Mouse (Mus musculus) adrenal gland, postnatal 36 days (tissue): ENCODE results near the gene Slc6a9. TPM values are rescaled to one million over a fixed set of nuclear protein-coding genes. Genes with fewer than 3 reads are reported as not detected.

Experiments
- DNase-seq, 2 experiments: peaks; one replicate each; pipeline ENCODE4 v3.0.0; 2021; ENCODE audit warnings: mixed read lengths in 1 of 2
- total RNA-seq, 2 experiments: library from RNA; stranded (reverse); gene quantifications; 2 replicates each; pipeline ENCODE4 v1.2.3; 2021

Gene Slc6a9
- total RNA-seq, 2 experiments from 2014 or later, result 6.5 to 16.9 TPM

DNA sequence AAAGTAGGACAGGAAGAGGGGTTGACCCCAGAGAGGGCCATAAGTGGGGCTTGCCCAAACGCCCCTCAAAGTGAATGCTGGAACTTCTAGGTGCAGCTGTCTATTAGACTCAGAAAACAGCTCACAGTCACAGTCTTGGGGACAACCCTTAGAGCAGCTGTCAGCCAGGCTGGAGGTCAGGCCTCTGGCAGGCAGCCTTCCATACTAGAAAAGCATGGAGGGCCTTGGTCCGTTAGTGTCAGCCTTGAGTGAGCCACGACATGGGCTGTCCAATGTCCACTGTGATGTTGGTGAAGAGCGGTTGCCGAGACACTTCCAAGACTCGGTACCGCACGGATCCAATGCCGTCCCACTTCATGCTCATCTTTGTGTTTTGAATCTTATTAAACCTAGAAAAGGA lies 39.3 kb downstream of the Slc6a9 start:
- peak in 1 of 2 experiments; percentile 61 for DNase-seq

DNA sequence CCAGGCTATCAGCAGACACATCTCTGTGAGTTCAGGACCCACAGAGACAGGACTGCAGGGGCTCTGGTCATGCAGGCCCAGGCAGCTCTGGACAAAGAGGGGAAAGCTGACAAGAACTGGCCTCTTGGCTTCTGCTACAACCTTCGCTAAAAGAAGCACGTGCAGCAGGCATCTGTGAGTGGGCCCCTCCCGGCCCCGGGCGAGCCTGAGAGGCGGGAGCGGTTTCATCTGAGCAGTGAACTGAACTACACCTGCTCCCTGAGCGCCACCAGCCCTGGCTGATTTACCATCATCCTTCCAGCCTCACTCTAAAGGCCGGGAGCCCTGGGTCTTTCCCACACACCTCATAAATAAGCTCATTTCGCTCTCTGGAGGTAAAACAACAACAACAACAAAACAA lies 44.0 kb downstream of the Slc6a9 start:
- DNase-seq, result no peak

DNA sequence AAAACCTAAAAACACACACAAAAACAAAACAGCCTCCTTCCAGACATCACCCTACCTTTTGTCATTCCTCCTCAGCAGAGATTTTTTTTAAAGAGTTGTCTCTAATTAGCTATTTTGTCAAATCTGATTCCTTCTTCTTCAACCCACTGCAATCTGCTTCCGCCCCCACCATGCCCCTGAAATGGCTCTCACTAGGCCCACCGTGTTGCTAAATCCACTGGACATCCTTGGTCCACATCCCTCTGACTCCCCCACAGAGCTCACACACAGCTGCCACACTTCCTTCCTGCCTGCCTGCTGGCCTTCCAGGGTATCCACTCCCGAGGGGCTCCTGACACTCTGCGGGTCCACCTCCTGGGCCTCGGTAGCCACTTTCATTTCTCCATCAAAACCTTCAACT lies 44.4 kb downstream of the Slc6a9 start:
- DNase-seq, result no peak

DNA sequence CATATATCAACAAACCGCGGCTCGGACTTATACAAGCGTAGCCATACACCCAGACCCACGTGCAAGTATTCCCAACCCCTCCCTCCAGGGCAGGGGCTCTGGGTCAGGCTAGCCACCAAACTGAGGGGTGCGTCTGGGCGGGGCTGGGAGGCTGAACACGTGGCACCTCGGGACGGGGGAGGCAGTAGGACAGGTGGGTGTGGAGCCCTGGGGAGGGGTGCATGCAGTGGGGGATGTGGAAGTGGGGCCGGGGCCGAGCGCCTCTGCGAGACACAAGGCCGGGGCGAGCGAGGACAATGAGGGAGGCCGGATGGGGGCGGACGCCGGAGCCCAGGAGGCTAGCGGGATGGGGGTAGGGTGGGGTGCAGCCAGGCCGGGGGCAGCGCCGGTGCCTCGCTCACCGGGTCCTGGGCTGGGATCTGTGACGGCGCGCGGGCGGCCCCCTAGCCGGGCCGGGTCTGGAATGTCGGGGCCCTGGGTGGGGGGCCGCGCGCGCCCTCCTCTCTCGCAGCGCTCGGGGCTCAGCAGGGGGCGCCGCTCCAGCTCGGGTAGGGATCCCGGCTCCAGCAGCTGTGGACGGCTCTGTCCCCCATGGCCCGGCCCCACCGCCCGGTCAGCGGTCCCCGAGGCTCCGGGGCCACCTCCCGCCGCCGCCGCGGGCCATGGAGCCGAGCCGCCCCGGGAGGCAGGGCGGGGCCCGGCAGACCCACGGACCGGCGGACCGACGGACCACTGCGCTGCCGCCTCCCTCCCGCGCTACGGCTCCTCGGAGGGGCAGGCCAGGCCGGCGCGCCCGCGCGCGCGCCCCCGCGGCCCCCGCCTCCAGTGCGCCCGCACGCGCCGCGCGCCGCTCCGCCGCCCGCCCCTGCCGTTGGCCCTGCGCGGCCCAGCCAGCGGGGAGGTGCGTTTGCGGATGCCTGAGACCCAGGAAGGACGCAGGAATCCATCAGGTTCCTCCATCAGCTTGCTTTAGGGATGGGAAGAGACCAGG lies 48.7 kb downstream of the Slc6a9 start, which contains the start of gene B4galt2:
Gene B4galt2 (minus strand): TSS at position 787 of the 991 bp plus-strand sequence.
- DNase-seq, result peak; percentile 73 to 81

DNA sequence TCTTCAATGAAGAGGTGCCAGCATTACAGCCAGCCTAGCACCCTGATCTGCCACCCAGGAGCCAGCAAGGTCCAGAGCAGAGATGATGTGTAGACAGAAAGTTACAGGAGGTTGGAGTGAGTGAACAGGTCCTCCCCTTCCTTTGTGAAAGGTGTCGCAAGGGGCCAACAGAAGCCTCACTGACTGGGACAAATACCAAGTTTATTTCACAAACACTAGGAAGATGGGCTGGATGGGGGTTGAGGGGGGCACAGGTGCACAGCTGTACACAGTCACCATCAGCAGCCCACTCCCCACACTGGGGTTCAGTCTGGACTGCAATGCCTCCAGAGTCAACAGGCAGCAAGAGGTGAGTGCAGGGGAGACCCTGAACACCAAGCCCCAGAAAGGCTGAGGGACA lies 49.8 kb downstream of the Slc6a9 start:
- DNase-seq, result no peak

DNA sequence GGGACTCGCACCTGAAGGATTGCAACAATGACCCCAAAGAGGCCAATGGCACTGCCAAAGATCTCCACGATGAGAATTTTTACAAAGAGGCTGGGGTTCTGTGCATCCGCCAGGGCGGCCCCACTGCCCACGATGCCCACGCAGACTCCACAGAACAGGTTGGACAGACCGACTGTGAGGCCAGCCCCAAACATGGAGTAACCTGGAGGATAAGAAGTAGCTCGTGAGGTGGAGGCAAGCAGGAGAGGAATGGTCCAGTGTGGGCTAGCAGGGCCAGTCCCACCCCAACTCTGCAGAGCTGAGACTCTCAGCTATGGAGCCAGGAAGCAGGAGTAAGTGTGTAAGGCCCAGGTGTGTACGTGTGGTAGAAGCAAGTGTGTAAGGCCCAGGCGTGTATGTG lies 50.8 kb downstream of the Slc6a9 start:
- no peak for DNase-seq

DNA sequence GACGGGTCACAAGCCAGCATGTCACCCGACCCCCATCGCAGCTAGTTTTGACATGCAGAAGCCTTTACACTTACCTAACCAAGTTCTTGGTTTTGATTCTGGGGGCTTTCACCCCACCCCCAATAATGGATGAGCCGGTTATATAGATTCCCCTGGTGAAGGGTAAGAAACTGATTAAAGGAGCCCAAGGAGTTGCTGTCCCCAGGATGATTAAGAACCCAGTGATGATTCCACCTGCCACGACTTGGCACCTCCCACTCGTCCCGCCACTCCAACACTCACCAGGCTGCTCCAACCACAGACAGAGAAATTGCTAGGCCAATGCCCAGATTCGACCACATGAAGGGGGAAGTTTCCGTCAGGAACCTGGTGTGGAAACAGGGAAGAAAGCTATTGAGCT lies 51.7 kb downstream of the Slc6a9 start:
- no peak for DNase-seq

DNA sequence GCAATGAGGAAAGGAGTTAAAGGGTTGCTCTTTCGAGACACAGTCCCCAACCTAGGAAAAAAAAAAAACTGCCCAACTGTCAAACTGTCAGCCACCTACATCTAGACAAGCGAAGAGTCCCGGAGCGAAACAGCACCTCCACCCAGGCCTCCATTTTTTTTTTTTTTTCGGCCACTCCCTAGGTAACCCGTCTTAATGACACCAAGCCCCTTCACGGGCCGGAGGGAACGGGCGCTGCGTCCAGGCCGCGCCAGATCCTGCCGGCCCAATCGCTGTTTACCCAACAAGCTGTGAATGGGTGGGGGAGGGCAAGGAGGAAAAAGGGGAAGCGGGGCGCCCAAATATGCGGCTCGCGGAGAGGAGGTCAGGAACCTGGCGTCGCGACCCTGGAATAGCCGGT lies 52.3 kb downstream of the Slc6a9 start:
- DNase-seq, result peak in 1 of 2 experiments; percentile 49

DNA sequence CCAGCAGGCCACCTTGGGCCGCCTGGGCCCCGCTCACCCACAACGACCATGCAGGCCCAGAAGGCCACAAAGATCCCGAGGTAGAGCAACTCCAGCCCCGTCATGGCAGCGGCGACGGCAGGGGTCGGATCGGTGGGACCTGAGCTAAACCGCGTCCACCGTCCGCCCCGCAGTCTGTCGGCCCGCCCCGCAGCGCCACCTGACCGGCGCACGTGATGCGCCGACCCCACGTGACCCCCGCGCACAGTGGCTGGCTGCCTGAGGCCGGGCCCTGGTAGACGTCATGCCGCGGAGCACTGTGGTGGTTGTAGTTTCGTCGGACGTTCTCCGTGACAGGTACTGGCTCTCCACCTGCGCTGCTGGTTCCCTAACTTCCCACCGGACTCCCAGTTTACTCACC lies 52.8 kb downstream of the Slc6a9 start, which contains the start of gene Atp6v0b:
Gene Atp6v0b (minus strand): TSS at position 201 of the 400 bp plus-strand sequence.
- DNase-seq, result peak; percentile 96 to 97

DNA sequence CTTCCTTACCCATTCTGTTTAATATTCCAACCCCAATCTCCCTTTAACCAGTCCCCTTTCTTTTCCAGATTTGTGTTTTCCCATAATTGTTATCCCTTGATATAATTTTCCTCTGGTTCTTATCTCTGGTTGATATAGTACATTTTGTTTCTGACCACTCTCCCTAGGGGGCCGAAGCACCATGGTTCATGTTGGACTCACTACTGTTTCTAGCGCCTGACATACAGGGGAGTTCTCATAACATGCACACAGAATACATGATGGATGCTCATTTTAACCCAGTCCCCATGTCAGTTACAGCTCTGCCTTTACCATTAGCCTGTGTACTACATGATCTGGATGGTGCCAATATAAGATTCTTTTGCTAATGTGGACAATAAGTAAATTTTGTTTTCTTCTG lies 53.6 kb downstream of the Slc6a9 start:
- DNase-seq, result no peak

DNA sequence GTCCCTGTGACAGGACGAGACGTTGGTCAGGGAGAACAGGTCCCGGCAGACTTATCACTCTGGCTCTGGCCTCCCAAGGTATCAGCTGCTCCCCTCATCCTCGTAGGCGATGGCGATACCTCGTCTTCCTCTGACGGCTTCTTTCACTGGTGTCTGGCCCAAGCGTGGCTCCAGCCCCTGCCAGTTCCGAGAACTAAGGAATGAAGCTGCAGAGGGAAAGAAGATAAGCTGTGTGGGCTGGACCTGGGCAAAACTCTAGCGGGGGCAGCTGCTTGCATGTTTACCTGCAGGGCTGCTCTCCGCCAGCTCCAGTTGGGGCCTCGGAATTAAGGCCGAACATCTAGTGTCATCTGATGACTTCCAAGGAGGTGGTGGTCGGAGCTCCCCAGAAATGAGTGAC lies 55.2 kb downstream of the Slc6a9 start:
- DNase-seq, result no peak

DNA sequence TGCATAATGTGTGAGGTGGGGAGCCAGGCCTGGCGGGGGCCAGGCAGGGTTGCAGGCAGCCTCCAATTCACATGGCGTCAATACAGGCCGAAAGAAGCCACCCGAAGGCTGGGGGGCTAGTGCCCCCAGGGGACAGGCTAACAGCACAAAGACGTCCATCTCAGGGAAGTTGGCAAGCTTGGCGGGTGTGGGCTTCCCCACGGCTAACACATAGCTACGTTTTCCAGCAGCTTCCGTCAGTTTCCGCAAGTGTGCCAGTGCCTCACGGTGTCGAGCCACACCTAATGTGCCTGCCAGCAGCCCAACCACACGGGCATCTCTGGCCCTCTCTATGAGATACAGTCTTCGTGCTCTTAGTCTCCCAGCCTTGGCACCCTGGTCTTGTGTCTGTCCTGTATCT lies 55.7 kb downstream of the Slc6a9 start:
- DNase-seq, result no peak

DNA sequence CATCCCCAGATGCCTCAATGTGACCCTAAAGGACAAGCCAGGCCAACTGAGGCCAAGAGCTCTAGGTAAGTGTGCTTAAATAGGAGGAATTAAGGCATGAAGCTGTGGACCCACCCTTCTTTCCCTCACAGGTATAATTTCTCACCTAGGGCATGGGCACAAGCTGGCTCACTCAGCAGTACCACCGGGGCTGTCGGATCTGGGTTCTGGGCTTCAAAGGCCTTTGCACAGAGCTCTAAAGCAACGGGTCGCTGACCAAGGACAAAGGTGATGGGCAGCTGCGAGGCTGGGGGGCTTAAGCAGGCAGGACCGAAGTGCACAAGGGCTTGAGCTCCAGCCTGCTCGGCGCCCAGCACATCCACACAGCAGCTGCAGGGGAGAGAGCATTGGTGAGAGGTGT lies 56.4 kb downstream of the Slc6a9 start:
- no peak for DNase-seq

DNA sequence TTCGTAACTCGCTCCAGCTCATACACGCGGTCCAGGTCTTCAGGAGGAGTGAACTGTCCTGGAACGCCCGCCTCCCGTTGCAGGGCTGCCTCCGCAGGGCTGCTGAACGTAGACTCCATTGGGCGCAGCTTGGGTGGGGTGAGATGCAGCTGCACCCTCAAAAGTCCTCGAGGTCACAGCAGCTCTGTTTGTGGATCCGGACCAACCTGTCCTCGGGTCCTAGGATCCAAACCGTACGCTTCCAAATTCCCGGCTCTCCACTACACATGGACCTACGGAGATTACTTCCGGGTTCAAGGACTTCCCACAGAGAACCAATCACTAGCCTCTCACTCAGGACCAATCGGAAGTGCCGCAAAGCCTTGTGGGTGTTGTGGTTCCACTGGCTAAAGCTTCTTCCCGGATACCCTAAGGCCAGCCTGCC lies 57.4 kb downstream of the Slc6a9 start, which contains the start of gene Dph2:
Gene Dph2 (minus strand): TSS at position 295 of the 424 bp plus-strand sequence.
- peak; percentile 86 to 88 for DNase-seq

DNA sequence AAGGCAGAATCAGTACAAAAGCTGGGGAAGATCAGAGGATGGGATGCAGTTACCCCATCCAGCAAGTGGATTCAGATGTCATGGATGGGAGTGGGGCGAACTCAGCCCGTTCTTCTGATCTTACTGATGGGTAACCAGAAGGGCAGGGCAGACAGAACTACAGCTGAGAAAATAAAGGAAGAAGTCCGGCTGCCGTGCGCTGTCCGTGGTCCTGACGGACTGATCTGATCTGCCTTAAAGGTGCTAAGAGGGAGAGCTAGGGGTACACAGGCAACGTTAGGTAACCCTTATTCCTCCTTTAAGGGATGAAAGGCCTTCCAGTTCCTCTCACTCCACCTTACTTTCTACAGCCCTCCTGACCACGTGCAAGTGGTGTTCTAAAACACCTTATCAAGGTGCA lies 59.1 kb downstream of the Slc6a9 start:
- DNase-seq, result peak; percentile 80 to 84

DNA sequence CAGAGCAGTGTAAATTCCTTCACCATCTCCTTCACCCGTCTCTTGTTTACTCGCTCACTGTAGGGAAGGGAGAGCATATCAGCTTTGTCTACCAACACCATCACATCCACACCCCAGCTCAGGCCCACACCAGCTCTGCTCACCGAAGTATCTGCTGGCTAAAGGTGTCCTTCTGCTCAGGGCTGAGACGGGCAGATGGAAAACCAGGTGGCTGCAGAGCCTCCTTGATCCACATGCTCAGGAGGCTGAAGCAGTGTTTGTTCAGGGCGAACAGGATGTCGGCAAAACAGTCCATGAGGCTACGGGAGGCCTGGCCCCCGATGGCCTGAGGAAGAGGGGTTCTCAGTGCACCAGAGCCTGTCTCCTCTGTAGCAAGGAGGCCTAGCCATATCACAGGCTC lies 60.3 kb downstream of the Slc6a9 start:
- no peak for DNase-seq

DNA sequence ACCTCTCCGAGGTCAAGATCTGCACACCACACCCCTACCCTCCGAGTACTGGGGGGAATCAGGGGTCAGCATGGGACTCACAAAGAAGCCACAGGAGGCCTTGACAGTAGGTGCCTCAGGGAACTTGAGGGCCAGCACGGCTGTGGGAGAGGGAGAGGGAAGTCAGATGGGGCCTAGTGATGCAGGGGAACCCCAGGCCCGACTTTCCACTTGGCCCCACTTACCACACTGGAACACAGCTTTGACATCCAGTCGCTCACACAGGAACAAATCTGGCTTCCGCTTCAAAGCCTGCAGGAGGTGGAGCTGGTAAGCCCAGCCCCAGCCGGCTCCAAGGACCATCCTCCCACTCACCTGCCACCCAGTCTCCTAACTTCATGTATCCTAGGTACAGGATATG lies 61.0 kb downstream of the Slc6a9 start:
- no peak for DNase-seq

DNA sequence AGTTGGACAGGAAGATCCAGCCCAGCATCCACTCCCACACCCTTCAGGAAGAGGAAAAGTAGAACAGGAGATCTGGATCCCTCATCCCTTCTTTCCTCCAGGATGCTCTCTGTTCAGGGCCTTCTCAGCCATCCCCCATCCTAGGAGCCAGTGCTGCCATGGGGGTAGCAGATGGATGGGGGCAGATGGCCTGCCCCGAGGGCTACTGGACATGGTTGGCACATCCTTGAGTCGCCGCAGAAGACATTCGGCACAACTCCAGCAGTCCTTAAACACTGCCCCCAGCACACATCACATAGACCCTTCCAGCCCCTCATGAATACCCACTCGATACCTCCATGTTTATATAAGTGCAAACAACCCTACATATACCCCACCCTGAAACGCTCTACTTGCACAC lies 61.7 kb downstream of the Slc6a9 start:
- DNase-seq, result no peak

DNA sequence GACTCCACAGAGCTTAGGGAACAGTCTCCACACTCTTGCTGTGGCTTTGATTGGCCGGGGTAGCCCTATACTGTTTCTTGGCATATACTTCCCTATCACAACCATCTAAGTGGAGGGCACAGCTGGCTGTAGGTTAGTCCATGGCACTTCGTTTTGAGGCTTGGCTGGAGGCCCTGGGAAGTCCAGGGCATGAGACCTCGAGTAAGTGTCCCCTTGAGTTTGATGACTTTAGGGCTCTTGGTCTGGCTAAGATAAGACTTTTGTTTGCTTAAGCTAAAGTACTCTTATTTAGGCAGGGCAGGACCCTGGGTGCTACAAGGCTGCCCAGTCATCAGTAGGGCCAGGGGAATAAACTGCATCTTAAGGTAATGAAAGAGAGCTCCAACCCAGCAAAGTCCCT lies 63.8 kb downstream of the Slc6a9 start:
- no peak for DNase-seq

DNA sequence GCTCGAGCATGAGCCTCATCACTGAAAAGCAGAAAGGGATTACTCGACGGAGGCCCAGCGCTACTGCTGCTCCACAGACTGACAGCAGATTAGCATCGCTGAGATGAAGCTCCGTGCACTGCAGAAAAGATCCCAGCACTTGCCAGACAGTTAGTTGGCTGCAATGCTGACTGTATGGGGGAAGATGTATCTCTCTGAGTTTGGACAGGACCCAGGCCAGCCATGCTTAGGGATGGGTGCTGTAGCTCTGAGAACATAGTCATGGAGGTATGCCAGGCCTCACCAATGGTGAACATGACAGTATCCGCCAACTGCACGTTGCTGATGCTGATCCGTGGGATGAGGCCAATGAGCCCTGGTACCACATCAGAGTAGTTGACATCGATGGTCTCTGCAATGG lies 69.8 kb downstream of the Slc6a9 start:
- no peak for DNase-seq

DNA sequence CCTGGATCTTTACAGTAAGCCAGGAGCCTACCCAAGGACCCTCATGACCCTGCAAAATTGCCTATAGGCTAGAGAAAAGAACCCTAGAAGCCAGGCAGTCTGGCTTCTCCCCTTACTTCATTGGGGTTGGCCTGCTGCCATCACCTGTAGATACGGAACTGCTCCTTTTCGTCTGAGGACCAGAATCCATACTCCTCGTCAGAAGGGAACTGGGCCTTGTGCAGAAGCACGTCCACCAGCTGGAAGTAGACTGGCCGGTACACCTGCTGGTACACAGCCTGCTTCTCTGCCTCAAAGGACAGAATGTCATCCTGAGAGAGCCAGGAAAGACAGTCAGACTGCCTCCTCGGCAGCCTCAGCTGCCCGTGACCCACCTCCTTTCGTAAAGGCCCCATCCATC lies 70.5 kb downstream of the Slc6a9 start:
- no peak for DNase-seq

DNA sequence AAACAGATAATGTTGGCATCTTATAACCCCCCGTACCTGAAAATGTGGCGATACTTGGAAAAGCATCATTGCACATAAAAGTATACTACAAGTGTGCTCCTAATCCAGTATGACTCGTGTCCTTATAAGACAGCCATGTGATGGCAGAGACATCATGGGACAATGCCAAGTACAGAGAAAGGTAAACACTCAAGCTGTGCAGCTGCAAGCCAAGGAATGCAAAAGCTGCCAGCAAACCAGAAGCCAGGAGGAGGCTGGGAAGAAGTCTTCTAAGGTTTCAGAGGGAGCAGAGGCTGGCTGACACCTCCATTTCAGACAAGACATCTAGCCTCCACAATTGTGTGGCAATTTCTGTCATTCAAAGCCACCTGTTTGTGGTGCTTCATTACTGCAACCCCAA lies 71.9 kb downstream of the Slc6a9 start:
- DNase-seq, result peak in 1 of 2 experiments; percentile 28

DNA sequence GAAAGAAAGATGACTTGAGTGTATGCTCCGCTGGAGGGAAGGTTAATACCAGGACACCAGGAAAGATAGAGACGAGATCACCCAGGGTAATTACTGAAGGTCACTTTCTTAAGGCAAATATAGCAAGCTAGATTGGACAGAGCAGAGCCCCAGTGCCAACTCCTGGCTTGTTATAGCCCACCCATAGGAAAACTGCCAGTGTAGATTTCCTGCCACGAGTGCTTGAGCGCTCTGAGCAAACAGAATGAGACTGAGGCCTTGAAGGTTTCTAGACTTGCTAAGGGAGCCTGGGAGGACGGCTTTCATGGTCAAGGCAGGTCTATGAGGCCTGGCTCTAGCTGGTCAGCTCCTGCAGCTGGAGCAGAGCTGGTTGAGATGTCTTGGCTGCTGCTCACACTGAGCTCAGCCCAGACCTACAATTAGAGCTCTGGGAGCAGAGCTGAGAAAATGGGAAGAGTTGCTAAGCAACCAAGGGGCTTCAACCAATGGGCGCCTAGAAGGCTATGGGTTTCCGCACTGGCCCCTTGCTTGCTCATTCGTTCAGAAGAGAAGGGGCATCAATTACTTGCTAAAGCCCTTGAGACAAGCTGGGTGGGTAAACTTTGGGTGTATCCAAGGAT lies 74.6 kb downstream of the Slc6a9 start:
- no peak for DNase-seq
